Mouse (Mus musculus): ENCODE measurements at regions not wholly inside any gene's neighbourhood (a gene's known extent, or its start where the extent isn't known, plus 50 kb on each side); places are given as distances from the start of the nearest gene placed in this dataset.

DNA sequence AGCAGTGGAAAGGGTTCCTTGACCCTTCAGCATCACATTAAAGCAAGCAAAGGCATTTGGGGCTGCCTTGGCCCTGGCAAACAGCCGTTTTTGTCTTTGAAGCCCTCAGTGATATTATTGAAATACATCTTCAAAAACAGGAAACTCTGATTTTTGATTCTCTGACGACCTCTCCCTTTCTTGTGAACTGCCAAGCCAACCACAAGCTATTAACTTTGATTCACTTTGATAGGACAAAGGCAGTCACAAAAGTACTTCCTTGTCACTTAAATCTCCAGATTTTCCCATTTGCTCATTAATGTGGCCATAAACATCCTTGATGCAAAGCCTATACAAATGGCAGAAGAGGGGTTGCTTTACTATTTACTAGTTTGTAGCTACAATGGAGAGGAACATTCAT, 70.0 kb downstream of the Tmsb4x start:
- no peak overlapping the region for H3K9ac ChIP-seq (ENCODE audit: low read depth, low read length)
- H3K27ac ChIP-seq, result no peak overlapping the region
- H3K79me2 ChIP-seq (replicated peaks; ENCODE audit: control insufficient read depth, insufficient read depth, low read length), result no peaks in the 10 kb centered on the region
- H3K36me3 ChIP-seq (ENCODE audit: control insufficient read depth, insufficient read depth, low read length), result no peaks in the 10 kb centered on the region
- 38% methylated on average over 2 of the region's 2 CpGs for WGBS
- H3K4me3 ChIP-seq, result no peak overlapping the region
- no peaks in the 10 kb centered on the region for H3K27me3 ChIP-seq (ENCODE audit: control insufficient read depth, insufficient read depth, low read length)
- intact Hi-C loops (cut with DNase I), result no loop called here
- H3K4me1 ChIP-seq (ENCODE audit: control insufficient read depth, insufficient read depth, low read length), result no peaks in the 10 kb centered on the region
- TF ChIP-seq EP300 (IDR thresholded peaks at IDR 0.05; ENCODE audit: insufficient read depth, low read depth, low read length), result no peak
- TF ChIP-seq POLR2A (IDR thresholded peaks at IDR 0.05; ENCODE audit: insufficient read depth, low read depth, low read length), result no peak
- no peak for TF ChIP-seq CTCF (IDR thresholded peaks at IDR 0.05)
- no peak for DNase-seq

DNA sequence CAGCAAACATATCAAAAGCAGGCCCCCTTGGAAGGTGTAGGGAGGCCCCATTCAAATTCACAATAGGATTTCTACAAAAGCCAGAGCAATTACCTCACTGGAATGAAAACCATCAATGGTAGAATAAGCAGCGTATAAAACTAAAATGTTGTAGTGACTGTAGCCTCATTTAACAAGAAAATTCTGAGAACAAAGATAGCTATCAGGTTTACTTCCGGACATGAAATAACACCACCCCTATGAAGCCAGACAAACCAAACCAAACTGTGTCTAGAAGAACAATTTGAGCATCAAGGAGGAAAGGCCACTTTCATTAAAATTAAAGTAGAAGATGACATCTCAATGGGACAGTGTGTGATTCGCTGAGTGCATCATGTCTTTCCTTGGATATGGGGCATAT, 74.9 kb downstream of the Tmsb4x start:
- no peak overlapping the region for H3K4me3 ChIP-seq
- H3K79me2 ChIP-seq (replicated peaks; ENCODE audit: control insufficient read depth, insufficient read depth, low read length), result no peaks in the 10 kb centered on the region
- H3K9ac ChIP-seq (ENCODE audit: low read depth, low read length), result no peak overlapping the region
- H3K4me1 ChIP-seq (ENCODE audit: control insufficient read depth, insufficient read depth, low read length), result no peaks in the 10 kb centered on the region; the same call in 1 of the 2 replicates
- WGBS, result 89% methylated on average over 3 of the region's 3 CpGs
- intact Hi-C loops (cut with DNase I), result no loop called here
- no peak overlapping the region for H3K27ac ChIP-seq
- TF ChIP-seq CTCF (IDR thresholded peaks at IDR 0.05), result no peak
- TF ChIP-seq POLR2A (IDR thresholded peaks at IDR 0.05; ENCODE audit: insufficient read depth, low read depth, low read length), result no peak
- no peak for TF ChIP-seq EP300 (IDR thresholded peaks at IDR 0.05; ENCODE audit: insufficient read depth, low read depth, low read length)
- no peaks in the 10 kb centered on the region for H3K36me3 ChIP-seq (ENCODE audit: control insufficient read depth, insufficient read depth, low read length)
- no peaks in the 10 kb centered on the region for H3K27me3 ChIP-seq (ENCODE audit: control insufficient read depth, insufficient read depth, low read length)
- no peak for DNase-seq

DNA sequence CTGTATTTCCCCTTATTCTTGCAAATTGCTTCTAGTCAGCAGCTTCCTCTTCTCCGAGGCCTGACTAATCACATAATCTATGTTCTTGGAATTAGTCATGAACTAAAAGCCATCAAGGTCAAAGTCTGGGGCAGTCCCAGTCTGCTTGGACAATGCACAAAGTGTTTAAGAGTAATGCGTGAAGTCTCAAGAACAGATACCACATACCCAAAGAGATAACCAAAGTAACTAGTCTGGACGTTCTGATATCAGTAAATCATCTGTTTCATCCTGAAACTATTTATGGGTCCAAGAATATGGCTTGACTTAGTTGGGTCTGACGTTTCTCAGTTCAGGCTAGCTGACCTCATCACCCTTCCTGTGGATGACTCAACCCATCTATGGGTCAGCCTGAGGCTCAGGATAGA, 76.1 kb downstream of the Tmsb4x start:
- DNase-seq, result no peak
- intact Hi-C loops (cut with DNase I), result no loop called here
- 38% methylated on average over 4 of the region's 4 CpGs for WGBS

DNA sequence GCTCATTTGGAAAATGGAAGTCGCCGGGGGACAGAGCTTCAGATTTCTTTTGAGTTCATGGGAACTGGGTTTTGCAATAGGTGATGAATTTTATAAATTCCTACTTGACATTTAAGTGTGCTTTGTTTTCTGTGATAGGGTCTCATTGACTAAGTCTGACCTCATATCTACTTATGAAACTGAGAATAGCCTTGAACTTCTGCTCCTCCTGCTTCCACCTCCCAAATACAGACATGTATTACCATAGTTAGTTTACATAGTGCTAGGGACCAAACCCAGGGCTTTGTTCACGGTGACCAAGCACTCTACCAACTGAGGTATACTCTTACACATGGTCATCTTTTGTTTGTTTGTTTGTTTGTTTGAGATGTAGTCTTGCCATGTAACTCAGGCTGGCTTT, 77.8 kb downstream of the Tmsb4x start:
- 90% methylated on average over 3 of the region's 3 CpGs for WGBS
- intact Hi-C loops (cut with DNase I), result no loop called here
- no peak for DNase-seq
- no peak overlapping the region for H3K4me3 ChIP-seq
- no peaks in the 10 kb centered on the region for H3K79me2 ChIP-seq (replicated peaks; ENCODE audit: control insufficient read depth, insufficient read depth, low read length)
- no peaks in the 10 kb centered on the region; the same call in 1 of the 2 replicates for H3K4me1 ChIP-seq (ENCODE audit: control insufficient read depth, insufficient read depth, low read length)
- no peaks in the 10 kb centered on the region for H3K36me3 ChIP-seq (ENCODE audit: control insufficient read depth, insufficient read depth, low read length)
- no peak overlapping the region for H3K27ac ChIP-seq
- TF ChIP-seq EP300 (IDR thresholded peaks at IDR 0.05; ENCODE audit: insufficient read depth, low read depth, low read length) (no peak), POLR2A (IDR thresholded peaks at IDR 0.05; ENCODE audit: insufficient read depth, low read depth, low read length) (no peak), CTCF (IDR thresholded peaks at IDR 0.05) (no peak)
- no peak overlapping the region for H3K9ac ChIP-seq (ENCODE audit: low read depth, low read length)
- no peaks in the 10 kb centered on the region for H3K27me3 ChIP-seq (ENCODE audit: control insufficient read depth, insufficient read depth, low read length)

More for the DNA sequence above, 76.1 kb downstream of the Tmsb4x start:
- Histone ChIP-seq H3K27me3 (ENCODE audit: control insufficient read depth, insufficient read depth, low read length) (no peaks in the 10 kb centered on the region), H3K4me3 (no peak overlapping the region), H3K79me2 (replicated peaks; ENCODE audit: control insufficient read depth, insufficient read depth, low read length) (no peaks in the 10 kb centered on the region), H3K27ac (no peak overlapping the region), H3K9ac (ENCODE audit: low read depth, low read length) (no peak overlapping the region), H3K36me3 (ENCODE audit: control insufficient read depth, insufficient read depth, low read length) (no peaks in the 10 kb centered on the region), H3K4me1 (ENCODE audit: control insufficient read depth, insufficient read depth, low read length) (no peaks in the 10 kb centered on the region; the same call in 1 of the 2 replicates)
- no peak for TF ChIP-seq CTCF (IDR thresholded peaks at IDR 0.05)
- no peak for TF ChIP-seq EP300 (IDR thresholded peaks at IDR 0.05; ENCODE audit: insufficient read depth, low read depth, low read length)
- no peak for TF ChIP-seq POLR2A (IDR thresholded peaks at IDR 0.05; ENCODE audit: insufficient read depth, low read depth, low read length)

DNA sequence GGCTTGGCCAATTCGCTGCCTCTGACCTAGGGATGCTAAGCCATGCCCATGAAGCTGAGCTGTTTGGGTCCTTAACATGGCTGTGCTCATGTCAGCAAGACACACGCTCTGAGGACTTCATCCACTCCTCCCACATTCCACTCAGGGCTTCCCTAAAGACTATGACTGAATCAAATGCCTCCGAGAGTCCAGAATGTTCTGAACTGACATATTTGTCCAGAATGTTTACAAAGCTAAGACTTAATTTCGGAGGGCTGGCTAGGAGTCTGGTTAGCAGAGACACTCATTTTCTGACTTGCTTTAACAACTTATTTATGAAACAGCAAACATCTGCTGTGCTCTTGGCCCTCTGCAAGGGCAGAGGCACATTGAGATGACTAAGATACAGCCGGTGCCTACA, 78.5 kb downstream of the Tmsb4x start:
- no peak for DNase-seq
- TF ChIP-seq POLR2A (IDR thresholded peaks at IDR 0.05; ENCODE audit: insufficient read depth, low read depth, low read length) (no peak), CTCF (IDR thresholded peaks at IDR 0.05) (no peak), EP300 (IDR thresholded peaks at IDR 0.05; ENCODE audit: insufficient read depth, low read depth, low read length) (no peak)
- no peaks in the 10 kb centered on the region for H3K27me3 ChIP-seq (ENCODE audit: control insufficient read depth, insufficient read depth, low read length)
- no peaks in the 10 kb centered on the region; the same call in 1 of the 2 replicates for H3K4me1 ChIP-seq (ENCODE audit: control insufficient read depth, insufficient read depth, low read length)
- no peak overlapping the region for H3K9ac ChIP-seq (ENCODE audit: low read depth, low read length)
- intact Hi-C loops (cut with DNase I), result no loop called here
- WGBS, result 75% methylated on average over 5 of the region's 5 CpGs
- H3K79me2 ChIP-seq (replicated peaks; ENCODE audit: control insufficient read depth, insufficient read depth, low read length), result no peaks in the 10 kb centered on the region
- no peak overlapping the region for H3K4me3 ChIP-seq
- no peak overlapping the region for H3K27ac ChIP-seq
- H3K36me3 ChIP-seq (ENCODE audit: control insufficient read depth, insufficient read depth, low read length), result no peaks in the 10 kb centered on the region

DNA sequence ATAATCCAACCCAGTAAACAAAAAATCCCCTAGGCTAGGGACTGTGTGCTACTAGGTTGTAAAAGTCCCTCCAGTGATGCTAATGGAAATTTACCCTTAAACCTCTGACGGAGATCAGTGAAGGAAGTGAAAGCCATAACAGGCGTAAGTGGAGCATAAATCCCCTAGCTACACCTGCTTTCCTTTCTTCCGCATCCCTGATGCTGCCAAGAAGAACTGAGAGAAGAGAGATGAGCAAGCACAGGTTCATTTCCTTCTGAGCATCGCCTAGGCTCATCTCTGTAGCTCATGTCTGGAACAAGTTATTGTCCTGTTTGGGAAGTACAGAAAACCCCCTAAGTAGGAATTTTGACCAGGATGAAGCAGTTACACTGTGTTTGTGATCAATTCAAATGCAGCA, 89.8 kb downstream of the Tmsb4x start:
- no peak overlapping the region for H3K4me3 ChIP-seq
- no peaks in the 10 kb centered on the region for H3K27me3 ChIP-seq (ENCODE audit: control insufficient read depth, insufficient read depth, low read length)
- WGBS, result 90% methylated on average over 4 of the region's 4 CpGs
- H3K9ac ChIP-seq (ENCODE audit: low read depth, low read length), result no peak overlapping the region
- intact Hi-C loops (cut with DNase I), result no loop called here
- no peak overlapping the region for H3K27ac ChIP-seq
- no peak for TF ChIP-seq CTCF (IDR thresholded peaks at IDR 0.05)
- TF ChIP-seq EP300 (IDR thresholded peaks at IDR 0.05; ENCODE audit: insufficient read depth, low read depth, low read length), result no peak
- TF ChIP-seq POLR2A (IDR thresholded peaks at IDR 0.05; ENCODE audit: insufficient read depth, low read depth, low read length), result no peak
- DNase-seq, result no peak
- no peaks in the 10 kb centered on the region for H3K79me2 ChIP-seq (replicated peaks; ENCODE audit: control insufficient read depth, insufficient read depth, low read length)
- no peaks in the 10 kb centered on the region for H3K36me3 ChIP-seq (ENCODE audit: control insufficient read depth, insufficient read depth, low read length)
- no peaks in the 10 kb centered on the region for H3K4me1 ChIP-seq (ENCODE audit: control insufficient read depth, insufficient read depth, low read length)
